Mouse (Mus musculus) embryonic fibroblast, embryonic 13.5 days (primary cell): ENCODE measurements at regions not wholly inside any gene's neighbourhood (a gene's known extent, or its start where the extent isn't known, plus 50 kb on each side); places are given as distances from the start of the nearest gene placed in this dataset.
"Not testable (repeated sequence)": the region's sequence is repeated elsewhere in the genome, so short reads cannot be mapped to it uniquely, and the experiment has no call there.

Experiments used
- H3K27ac ChIP-seq: 2 replicates; pipeline ENCODE4 v1.5.1; 2012; ENCODE audit warnings: low read length, control low read depth, inconsistent platforms; ENCODE audit not compliant: insufficient read depth
- H3K4me1 ChIP-seq: 2 replicates; pipeline ENCODE4 v1.6.1; 2011; ENCODE audit warnings: low read length; ENCODE audit not compliant: control insufficient read depth, insufficient read depth
- H3K4me3 ChIP-seq: 2 replicates; pipeline ENCODE4 v1.5.1; 2011; ENCODE audit warnings: mild to moderate bottlenecking, control low read depth, low read length; ENCODE audit not compliant: insufficient read depth
- CTCF ChIP-seq: IDR thresholded peaks from 2 replicates; pipeline ENCODE4 v1.5.1; 2011; ENCODE audit warnings: mild to moderate bottlenecking, control low read depth, low read length, moderate library complexity, borderline replicate concordance; ENCODE audit not compliant: insufficient read depth
- POLR2A ChIP-seq: IDR thresholded peaks from 2 replicates; pipeline ENCODE4 v1.6.1; 2011; ENCODE audit warnings: low read depth, mild to moderate bottlenecking, control low read depth, low read length, moderate library complexity

- Histone ChIP-seq H3K4me3 (no peak overlapping the region), H3K4me1 (peaks cover 2% of the 10 kb centered on the region; the same call in 1 of the 2 replicates), H3K27ac (no peak overlapping the region)
- TF ChIP-seq CTCF, result no peak
- TF ChIP-seq POLR2A, result no peak
Observed at GRCm38 (mm10) chr1:150225529-150225928, 93.7 kb upstream of the Pdc start.

- not testable (repeated sequence) for H3K27ac ChIP-seq, H3K4me3 ChIP-seq, H3K4me1 ChIP-seq
Observed at GRCm38 (mm10) chr1:150239504-150239903, 79.7 kb upstream of the Pdc start.

- no peak for TF ChIP-seq POLR2A
- no peak for TF ChIP-seq CTCF
- H3K4me1 ChIP-seq, result no peaks in the 10 kb centered on the region
- H3K4me3 ChIP-seq, result no peak overlapping the region
- H3K27ac ChIP-seq, result no peak overlapping the region
Observed at GRCm38 (mm10) chr1:150240110-150240509, 79.1 kb upstream of the Pdc start.

GRCm38 (mm10) chr1:150241153-150241552, 78.1 kb upstream of the Pdc start:
- TF ChIP-seq POLR2A (no peak), CTCF (no peak)
- H3K4me1 ChIP-seq, result no peaks in the 10 kb centered on the region
- no peak overlapping the region for H3K27ac ChIP-seq
- no peak overlapping the region for H3K4me3 ChIP-seq

GRCm38 (mm10) chr1:150242108-150242507, 77.1 kb upstream of the Pdc start:
- Histone ChIP-seq H3K4me3 (no peak overlapping the region), H3K4me1 (no peaks in the 10 kb centered on the region), H3K27ac (no peak overlapping the region)
- TF ChIP-seq POLR2A, result no peak
- no peak for TF ChIP-seq CTCF

- H3K4me1 ChIP-seq, result no peaks in the 10 kb centered on the region
- TF ChIP-seq POLR2A, result no peak
- TF ChIP-seq CTCF, result no peak
- no peak overlapping the region for H3K4me3 ChIP-seq
- no peak overlapping the region for H3K27ac ChIP-seq
Observed at GRCm38 (mm10) chr1:150244916-150245315, 74.3 kb upstream of the Pdc start.

- H3K4me1 ChIP-seq, result peaks cover 8% of the 10 kb centered on the region; the same call in 1 of the 2 replicates
- TF ChIP-seq POLR2A (no peak), CTCF (no peak)
- H3K27ac ChIP-seq, result peak overlapping the region; percentile 97
- H3K4me3 ChIP-seq, result no peak overlapping the region
Observed at GRCm38 (mm10) chr1:150251422-150251821, 67.8 kb upstream of the Pdc start.

- H3K4me1 ChIP-seq, result peaks cover 8% of the 10 kb centered on the region; the same call in 1 of the 2 replicates
- peak overlapping the region; percentile 97 for H3K27ac ChIP-seq
- TF ChIP-seq POLR2A, result 0 out of 2 replicates have a peak, but pooled peaks have one; percentile 9
- no peak for TF ChIP-seq CTCF
- no peak overlapping the region for H3K4me3 ChIP-seq
Observed at GRCm38 (mm10) chr1:150251876-150252275, 67.3 kb upstream of the Pdc start.

- Histone ChIP-seq H3K4me3 (no peak overlapping the region), H3K27ac (no peak overlapping the region), H3K4me1 (peaks cover 8% of the 10 kb centered on the region; the same call in 1 of the 2 replicates)
- TF ChIP-seq POLR2A (no peak), CTCF (no peak)
Observed at GRCm38 (mm10) chr1:150257596-150257995, 61.6 kb upstream of the Pdc start.

- H3K4me3 ChIP-seq, result no peak overlapping the region
- peak overlapping the region; percentile 89 for H3K27ac ChIP-seq
- TF ChIP-seq POLR2A (no peak), CTCF (no peak)
- H3K4me1 ChIP-seq, result peaks cover 6% of the 10 kb centered on the region; the same call in 1 of the 2 replicates
Observed at GRCm38 (mm10) chr1:150260355-150260754, 58.9 kb upstream of the Pdc start.

GRCm38 (mm10) chr1:150266502-150266901, 52.7 kb upstream of the Pdc start:
- Histone ChIP-seq H3K4me1 (no peaks in the 10 kb centered on the region), H3K27ac (no peak overlapping the region), H3K4me3 (no peak overlapping the region)
- no peak for TF ChIP-seq CTCF
- TF ChIP-seq POLR2A, result no peak

- TF ChIP-seq CTCF, result no peak
- TF ChIP-seq POLR2A, result no peak
- Histone ChIP-seq H3K27ac (no peak overlapping the region), H3K4me1 (no peaks in the 10 kb centered on the region), H3K4me3 (no peak overlapping the region)
Observed at GRCm38 (mm10) chr1:150267003-150267402, 52.2 kb upstream of the Pdc start.
